Mouse (Mus musculus) thymus, adult 2 months (tissue): ENCODE results near the gene Casp2. TPM values are rescaled to one million over a fixed set of nuclear protein-coding genes. Genes with fewer than 3 reads are reported as not detected.

Experiments
- DNase-seq: peaks from one replicate; pipeline ENCODE4 v3.0.0; 2021
- H3K27ac ChIP-seq: fragments of 200-500 bp; 2 replicates; pipeline ENCODE4 v1.5.1; 2012; ENCODE audit warnings: low read length, control low read depth; ENCODE audit not compliant: control insufficient read depth, insufficient read depth
- H3K27me3 ChIP-seq: fragments of 200-500 bp; 2 replicates; pipeline ENCODE4 v1.6.1; 2012; ENCODE audit warnings: mild to moderate bottlenecking, low read length, moderate library complexity, mixed read lengths; ENCODE audit not compliant: control insufficient read depth, insufficient read depth
- H3K36me3 ChIP-seq: fragments of 200-500 bp; 2 replicates; pipeline ENCODE4 v1.6.1; 2012; ENCODE audit warnings: mild to moderate bottlenecking, low read length, moderate library complexity; ENCODE audit not compliant: control insufficient read depth, insufficient read depth
- H3K4me1 ChIP-seq: fragments of 200-500 bp; replicated peaks from 2 replicates; pipeline ENCODE4 v1.6.1; 2012; ENCODE audit warnings: low read length; ENCODE audit not compliant: control insufficient read depth, insufficient read depth
- H3K4me3 ChIP-seq: fragments of 200-500 bp; 2 replicates; pipeline ENCODE4 v1.5.1; 2012; ENCODE audit warnings: mild to moderate bottlenecking, low read length, control low read depth, moderate library complexity; ENCODE audit not compliant: control insufficient read depth, insufficient read depth
- CTCF ChIP-seq: fragments of 200-500 bp; IDR thresholded peaks from 2 replicates; pipeline ENCODE4 v1.5.1; 2012; ENCODE audit warnings: mild to moderate bottlenecking, control low read depth, low read length, moderate library complexity, borderline replicate concordance; ENCODE audit not compliant: control insufficient read depth, poor library complexity, insufficient read depth; ENCODE audit errors: extremely low read depth
- POLR2A ChIP-seq: fragments of 200-500 bp; IDR thresholded peaks from 2 replicates; pipeline ENCODE4 v1.6.1; 2012; ENCODE audit warnings: mild to moderate bottlenecking, low read length, control low read depth, moderate library complexity; ENCODE audit not compliant: control insufficient read depth, poor library complexity, insufficient read depth; ENCODE audit errors: extremely low read depth
- WGBS: fragments of 180-500 bp; shearing (Covaris S2); methylation state at CpG from one replicate; pipeline ENCODE4 v1.1.7; 2018; 5-methylcytosine and 5-hydroxymethylcytosine counted together
- polyA plus RNA-seq: library from polyadenylated mRNA; depleted of rRNA; stranded (reverse); fragments of >200 nt; gene quantifications from 2 replicates; pipeline ENCODE4 v1.2.3, GENCODE M21; 2012; rRNA removed

Gene Casp2
- polyA plus RNA-seq: 116 and 123 TPM in 2 replicates

DNA sequence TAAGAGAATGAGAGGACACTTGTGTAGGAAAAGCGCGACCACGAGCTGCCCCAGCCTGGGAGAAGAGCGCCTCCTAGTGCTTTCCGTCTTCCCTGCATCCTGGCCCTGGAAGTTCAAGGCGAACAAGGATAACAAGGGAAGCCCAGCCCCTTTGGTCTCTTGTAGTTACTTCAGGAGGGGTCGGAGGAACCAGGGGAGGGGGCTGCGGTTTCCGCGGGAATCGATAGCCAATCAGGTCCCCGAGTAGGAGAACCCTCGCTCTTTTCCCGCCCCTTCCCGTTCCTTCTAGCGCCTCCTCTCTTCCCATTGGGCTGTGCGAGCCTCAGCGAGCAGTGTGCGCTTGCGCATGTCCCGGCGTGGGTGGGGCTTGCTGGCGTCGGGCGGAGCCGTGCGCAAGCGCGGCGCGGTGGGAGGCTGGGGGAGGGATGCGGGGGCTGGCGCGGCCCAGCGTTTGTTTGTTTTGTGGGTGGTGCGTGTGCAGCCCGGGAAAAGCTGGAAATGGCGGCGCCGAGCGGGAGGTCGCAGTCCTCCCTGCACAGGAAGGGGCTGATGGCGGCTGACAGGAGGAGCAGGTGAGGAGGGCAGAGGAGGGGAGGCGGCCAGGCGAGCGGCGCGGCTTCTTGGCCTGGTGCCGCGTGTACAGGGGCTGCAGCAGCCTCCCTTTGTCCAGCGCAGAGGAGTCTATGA is at the start of gene Casp2:
Gene Casp2, plus strand, starts transcription at position 360 of the 687 bp plus-strand sequence.
- H3K4me1 ChIP-seq: peaks cover 2% of the 10 kb centered on the region; the same call in 1 of the 2 replicates
- no peaks in the 10 kb centered on the region for H3K27me3 ChIP-seq
- peaks cover 27% of the 10 kb centered on the region for H3K36me3 ChIP-seq
- peak within 1 kb of the TSS; percentile 74 for H3K27ac ChIP-seq
- under 1% methylated on average over 51 of the region's 51 CpGs for WGBS
- peak; percentile 98 for DNase-seq
- TF ChIP-seq POLR2A (peak; percentile 55), CTCF (peak; percentile 63; the same call in 1 of the 2 replicates)
- peak within 1 kb of the TSS; percentile 78 for H3K4me3 ChIP-seq

DNA sequence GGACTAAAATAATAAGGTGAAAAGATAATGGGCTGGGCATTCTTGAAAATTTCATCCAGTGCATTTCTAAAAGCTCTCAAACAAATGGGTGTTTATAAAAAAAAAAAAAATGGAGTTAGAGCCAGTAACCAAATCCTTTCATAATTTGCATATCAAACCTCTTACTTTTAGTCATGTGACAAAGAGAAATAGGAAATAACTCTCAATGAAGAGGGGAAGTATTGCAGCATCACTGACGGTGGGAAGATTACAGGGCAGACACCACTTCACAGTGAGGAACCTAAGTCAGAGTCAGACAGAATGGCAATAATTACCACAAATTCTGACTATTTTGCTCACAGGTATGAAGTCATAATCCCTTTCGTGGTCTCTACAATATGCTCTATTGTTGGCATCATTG is 49.8 kb upstream of the Casp2 start, which contains the start of gene Tas2r144:
Gene Tas2r144, plus strand, starts transcription at position 301 of the 400 bp plus-strand sequence.
- no peaks in the 10 kb centered on the region for H3K36me3 ChIP-seq
- WGBS: 54% methylated on average over 2 of the region's 2 CpGs

DNA sequence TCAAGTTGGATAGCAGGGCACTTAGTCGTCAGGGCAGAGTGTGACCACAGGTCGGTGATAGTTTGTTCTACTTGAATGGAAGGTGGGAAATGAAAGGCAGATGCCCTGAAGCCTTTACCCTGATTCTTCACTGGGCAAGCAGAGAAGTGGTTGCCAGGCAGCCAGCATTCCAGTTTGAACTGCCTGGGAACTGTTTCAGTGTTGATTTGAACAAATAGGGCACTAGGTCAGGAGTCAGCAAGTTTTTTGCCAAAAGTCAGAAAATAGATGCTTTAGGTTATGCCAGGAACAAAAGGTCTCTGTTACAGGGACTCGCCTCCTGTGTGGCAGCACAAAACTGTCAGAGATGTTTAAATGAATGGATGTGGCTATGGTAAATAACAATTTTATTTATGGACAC is 42.5 kb upstream of the Casp2 start:
- Histone ChIP-seq H3K27me3 (no peaks in the 10 kb centered on the region), H3K4me1 (no peaks in the 10 kb centered on the region), H3K36me3 (no peaks in the 10 kb centered on the region), H3K27ac (no peak overlapping the region), H3K4me3 (no peak overlapping the region)
- 84% methylated on average over 3 of the region's 3 CpGs for WGBS
- TF ChIP-seq CTCF: no peak
- no peak for DNase-seq

More for the DNA sequence above, 49.8 kb upstream of the Casp2 start, which contains the start of gene Tas2r144:
- H3K27me3 ChIP-seq: no peaks in the 10 kb centered on the region
- DNase-seq: no peak
- TF ChIP-seq POLR2A (no peak), CTCF (no peak)
- no peaks in the 10 kb centered on the region for H3K4me1 ChIP-seq
- no peak within 1 kb of the TSS for H3K4me3 ChIP-seq
- H3K27ac ChIP-seq: no peak within 1 kb of the TSS

DNA sequence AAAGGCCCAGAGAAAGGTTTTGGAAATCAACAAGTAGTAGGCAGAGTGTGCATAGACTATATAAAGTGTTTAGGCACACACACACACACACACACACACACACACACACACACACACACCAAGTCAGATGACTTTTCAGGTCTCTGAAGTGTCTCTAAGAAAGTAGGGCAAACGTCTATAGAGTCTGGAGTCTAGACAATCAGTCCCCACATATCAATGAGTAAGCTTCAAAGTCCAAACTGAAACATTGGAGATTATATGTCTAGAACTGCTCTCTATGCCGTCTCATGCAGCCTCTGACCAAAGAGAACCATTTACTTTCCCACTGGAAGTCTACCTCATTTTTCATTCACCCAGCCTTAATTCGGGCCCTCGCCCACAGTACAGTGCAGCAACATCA is 39.7 kb upstream of the Casp2 start:
- Histone ChIP-seq H3K27ac (no peak overlapping the region), H3K4me3 (no peak overlapping the region), H3K36me3 (no peaks in the 10 kb centered on the region), H3K27me3 (no peaks in the 10 kb centered on the region), H3K4me1 (no peaks in the 10 kb centered on the region)
- WGBS: 78% methylated on average over 4 of the region's 4 CpGs
- no peak for DNase-seq
- TF ChIP-seq CTCF (no peak), POLR2A (no peak)

DNA sequence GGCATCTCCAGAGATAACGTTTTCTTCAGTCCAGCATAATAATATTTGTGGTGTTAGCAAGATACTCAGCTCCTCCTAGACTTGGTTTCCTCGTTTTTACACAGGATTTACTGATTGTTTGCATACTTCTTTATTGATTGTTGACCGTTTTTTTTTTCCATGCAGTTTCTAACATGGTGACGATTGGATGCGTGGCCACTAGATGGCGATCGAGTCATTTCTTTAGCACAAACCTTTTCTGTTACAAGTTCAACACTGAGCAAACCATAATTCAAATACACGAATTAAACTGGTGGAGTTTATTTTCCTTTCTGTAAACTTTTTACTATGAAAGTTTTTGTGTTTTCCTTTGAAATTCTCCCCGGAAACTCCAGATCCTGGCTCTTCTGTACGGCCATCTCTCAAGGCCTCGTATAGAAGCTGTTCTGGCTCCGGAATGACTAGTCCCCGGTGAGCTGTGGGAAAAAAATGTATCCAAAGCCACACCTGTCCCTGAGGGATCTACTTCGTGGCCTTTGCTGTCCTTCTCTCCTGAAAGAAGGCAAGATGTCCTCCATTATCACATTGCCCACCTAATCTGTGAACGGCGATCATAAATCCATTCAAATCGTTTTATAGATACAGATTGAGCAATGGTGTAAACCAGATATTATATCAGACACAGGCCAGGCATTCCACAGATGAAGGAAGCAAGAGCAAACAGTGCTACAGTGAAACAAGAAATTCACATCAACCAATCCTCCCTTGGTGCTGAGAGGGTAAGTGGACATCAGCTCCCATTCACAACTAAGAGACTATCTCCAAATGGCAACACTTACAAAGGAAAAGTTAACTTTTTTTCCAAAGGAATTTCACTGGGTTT is 37.3 kb upstream of the Casp2 start:
- H3K4me3 ChIP-seq: no peak overlapping the region
- no peaks in the 10 kb centered on the region for H3K36me3 ChIP-seq
- 38% methylated on average over 17 of the region's 17 CpGs for WGBS
- H3K27me3 ChIP-seq: no peaks in the 10 kb centered on the region
- TF ChIP-seq CTCF (no peak), POLR2A (no peak)
- no peak overlapping the region for H3K27ac ChIP-seq
- H3K4me1 ChIP-seq: no peaks in the 10 kb centered on the region
- peak; percentile 62 for DNase-seq

DNA sequence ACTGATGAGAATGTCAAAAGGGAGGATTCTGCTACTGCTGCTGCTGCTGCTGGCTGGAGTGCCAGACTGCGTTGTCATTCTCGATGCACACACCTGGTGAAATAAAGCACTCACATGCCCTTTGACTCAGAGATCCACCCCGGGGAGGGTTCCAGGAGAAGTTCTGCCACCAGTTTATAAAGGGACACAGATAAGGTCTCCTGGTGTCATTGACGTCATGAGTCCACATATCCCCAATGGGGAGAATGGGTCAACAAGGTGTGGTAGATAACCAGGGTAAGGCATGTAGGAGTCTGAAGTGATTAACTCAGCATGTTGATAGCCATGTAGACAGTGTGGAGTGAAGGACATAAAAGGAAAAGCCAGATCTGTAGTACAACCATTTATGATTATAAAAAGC is 35.2 kb upstream of the Casp2 start:
- DNase-seq: no peak
- H3K27me3 ChIP-seq: no peaks in the 10 kb centered on the region
- TF ChIP-seq CTCF (no peak), POLR2A (no peak)
- H3K36me3 ChIP-seq: no peaks in the 10 kb centered on the region
- no peaks in the 10 kb centered on the region for H3K4me1 ChIP-seq
- H3K4me3 ChIP-seq: no peak overlapping the region
- H3K27ac ChIP-seq: no peak overlapping the region
- WGBS: 89% methylated on average over 4 of the region's 4 CpGs
